Mouse (Mus musculus) small intestine, adult 2 months (tissue): ENCODE measurements around the gene Cttnbp2.

Source experiments
- CTCF ChIP-seq: fragments of 200-500 bp; IDR thresholded peaks from 2 replicates; pipeline ENCODE4 v1.5.1; 2012; ENCODE audit warnings: low read depth, mild to moderate bottlenecking, control low read depth, inconsistent platforms, low read length, moderate library complexity, mixed read lengths; ENCODE audit not compliant: insufficient replicate concordance, insufficient read length; ENCODE audit errors: extremely low read depth
- POLR2A ChIP-seq: fragments of 200-500 bp; IDR thresholded peaks from 2 replicates; pipeline ENCODE4 v1.6.1; 2012; ENCODE audit warnings: low read depth, mild to moderate bottlenecking, control low read depth, inconsistent platforms, low read length, moderate library complexity

GRCm38 (mm10) chr6:18421561-18421960 lies 93.1 kb downstream of the Cttnbp2 start:
- TF ChIP-seq CTCF (no peak), POLR2A (no peak)
